Mouse (Mus musculus): ENCODE measurements around the gene Abhd10.

Gene Abhd10

DNA sequence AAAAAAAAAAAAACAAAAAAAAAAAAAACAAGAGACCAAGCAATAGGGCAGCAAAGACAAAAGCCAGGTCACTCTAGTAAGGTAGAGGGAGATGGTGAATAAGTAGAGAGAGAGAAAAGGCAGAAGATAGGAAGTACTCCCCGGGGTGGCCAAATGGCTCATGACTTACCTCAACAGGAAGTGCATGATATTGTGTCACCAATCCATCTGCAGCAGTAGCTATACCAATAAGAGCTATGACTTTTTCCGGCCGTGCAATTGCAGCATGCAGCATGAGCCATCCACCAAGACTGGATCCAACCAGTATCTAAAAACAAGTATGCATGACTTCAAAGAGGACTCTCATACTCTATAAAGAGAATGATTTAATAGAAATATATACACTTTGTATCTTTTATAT, 6.0 kb downstream of the Abhd10 start:
- in situ Hi-C loops (cut with MboI, MseI), result no loop called here

DNA sequence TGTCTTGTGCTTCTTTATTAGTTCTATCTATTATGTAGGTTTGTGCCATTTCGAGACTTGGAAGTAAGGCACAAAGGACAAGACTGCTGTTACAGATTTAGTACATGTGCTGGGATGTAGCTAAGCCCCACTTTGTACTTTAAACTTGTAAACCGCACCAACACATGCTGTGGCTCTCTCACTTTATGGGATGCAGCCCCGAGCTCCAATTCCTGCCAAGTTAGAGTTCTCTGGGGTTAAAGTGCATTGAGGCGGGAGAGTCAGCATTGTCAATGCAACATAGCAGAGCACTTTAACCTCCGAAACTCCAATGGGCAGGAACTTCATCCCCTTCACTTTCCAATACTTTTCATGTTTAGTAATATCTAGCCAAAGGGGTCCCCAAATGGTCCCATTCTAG, 13.6 kb downstream of the Abhd10 start:
- in situ Hi-C loops (cut with MboI, MseI), result no loop called here

DNA sequence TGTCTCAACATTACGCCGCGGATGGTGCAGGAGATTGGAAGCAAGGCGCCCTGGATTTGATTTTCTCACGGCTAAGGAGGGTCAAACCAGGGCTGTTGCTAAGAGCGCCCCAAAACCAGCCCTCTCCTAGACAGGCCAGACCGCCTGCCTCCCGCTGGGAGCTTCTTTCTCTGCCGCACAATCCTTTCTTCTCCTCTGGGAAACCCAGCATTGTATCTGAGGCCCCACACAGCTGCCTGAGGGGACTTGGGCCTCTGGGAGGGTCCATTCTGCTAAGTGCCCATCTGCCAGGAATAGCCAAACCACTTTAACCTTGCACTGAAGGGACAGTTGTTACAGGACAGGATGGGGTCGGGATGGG, 18.0 kb downstream of the Abhd10 start:
- in situ Hi-C loops (cut with MboI, MseI), result no loop called here

DNA sequence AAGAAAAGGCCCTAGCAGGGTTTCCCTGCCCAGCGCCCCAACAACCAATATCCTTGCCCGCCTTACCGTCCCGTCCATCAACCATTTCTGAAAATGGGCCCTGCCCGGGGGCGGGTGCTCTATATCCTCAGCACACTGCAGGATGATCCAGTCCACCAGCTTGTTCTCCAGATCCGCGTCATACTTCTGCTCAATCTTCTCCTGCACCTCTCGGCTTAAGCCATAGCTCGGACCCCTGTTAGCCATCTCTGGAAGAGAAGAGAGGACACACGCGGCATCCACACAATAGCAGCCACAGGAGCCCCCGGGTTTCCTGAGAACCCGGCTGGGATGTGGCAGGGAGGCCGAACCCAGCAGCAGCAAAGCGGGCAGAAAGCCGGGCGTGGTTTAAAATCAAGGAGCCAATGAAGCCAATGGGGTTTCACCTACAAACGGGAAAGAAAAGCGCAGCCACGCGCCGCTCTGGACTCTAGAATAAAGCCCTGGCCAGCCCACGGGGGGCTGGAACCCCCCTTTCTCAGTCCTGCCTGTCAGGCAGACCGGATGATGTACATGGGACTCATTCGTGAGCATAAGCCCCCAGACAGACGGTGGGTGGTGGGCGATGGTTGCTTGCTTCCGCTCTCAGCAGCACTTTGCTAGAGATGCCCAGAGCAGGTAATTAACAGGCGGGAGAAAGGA, 18.6 kb downstream of the Abhd10 start, which contains the start of gene Tagln3:
TSS of gene Tagln3 (minus strand) at position 548 of the 681 bp plus-strand sequence.
- in situ Hi-C loops (cut with MboI, MseI), result no loop called here

DNA sequence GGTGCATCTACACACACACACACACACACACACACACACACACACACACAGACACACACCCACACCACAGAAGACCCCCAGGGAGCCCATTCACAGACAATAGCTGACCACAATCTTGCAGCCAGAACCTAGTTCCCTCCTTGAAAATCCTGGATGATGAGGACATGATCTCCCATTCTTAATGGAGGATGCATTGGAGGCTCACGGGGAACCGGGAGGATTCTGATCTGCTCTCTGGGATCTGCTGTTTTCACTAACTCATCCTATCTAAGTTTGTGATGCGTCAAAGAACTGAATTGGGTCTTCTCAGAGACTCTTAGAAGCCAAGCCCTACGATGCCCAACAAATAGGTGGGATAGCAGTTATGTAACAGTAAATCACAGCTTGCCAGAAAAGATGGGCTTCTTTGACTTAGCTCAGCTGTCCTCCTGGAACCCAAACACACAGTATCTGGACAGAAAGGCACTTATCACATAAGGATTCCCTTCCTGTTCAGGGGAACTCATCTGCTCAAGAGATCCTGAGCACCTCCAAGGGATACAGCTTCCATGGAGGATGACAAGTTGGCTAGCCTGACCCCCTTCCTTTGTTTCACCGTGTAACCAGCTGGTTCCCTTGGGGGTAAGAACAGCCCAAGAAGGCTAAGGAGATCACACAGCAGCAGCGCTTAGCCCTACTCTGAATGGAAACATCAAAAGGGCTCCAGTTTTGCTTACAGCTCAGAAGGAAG, 19.4 kb downstream of the Abhd10 start:
- in situ Hi-C loops (cut with MboI, MseI), result no loop called here

DNA sequence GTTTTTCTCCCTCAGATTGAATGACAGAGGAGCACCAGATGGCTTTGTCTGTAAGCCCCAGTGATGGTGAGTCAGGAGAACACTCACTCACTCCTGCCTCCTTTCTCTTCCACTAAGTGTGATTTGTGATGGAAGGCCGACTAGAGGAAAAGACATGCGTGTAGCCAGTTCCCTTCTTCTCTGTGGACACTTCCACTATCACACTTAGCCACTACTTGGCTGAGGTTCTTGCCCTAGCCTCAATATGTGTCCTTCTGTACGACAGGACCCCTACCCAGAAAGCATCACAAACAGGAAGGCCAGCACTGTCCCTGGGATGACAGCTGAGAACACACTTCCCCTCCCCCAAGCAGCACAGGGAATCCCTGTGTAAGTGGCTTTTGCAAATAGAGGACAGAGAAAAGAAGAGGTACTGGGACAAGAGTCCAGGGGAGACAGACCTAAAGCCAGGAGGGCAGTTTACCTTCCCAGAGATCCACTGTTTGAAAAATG, 20.2 kb downstream of the Abhd10 start:
- in situ Hi-C loops (cut with MboI, MseI), result no loop called here

DNA sequence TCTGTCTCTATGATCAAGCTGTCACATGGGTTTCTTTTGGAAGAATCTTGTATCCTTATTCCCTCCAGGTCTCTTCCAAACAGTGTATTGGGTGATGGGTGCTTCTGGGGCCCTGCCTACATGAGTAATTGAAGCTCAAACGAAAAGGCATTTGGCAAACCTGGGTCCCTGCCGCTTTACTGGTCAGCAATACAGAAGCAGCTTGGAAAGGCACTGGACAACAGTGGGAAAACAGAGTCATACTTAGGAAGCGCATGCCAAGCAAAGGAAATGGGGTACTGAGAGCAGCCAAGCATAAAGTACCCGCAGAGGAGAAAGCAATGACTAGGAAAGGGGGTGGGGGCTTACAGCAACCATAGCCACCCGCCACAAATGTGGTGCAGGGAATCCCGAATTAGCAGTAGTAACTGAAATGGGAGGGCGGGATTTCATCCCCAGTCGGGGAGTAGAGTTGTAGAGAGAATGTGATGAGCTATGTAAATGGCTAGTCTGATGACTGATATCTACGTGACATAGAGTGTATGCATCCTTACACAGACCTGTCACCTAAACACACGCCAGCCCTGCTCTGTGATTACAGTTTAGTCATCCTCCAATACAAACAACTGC, 22.6 kb downstream of the Abhd10 start:
- in situ Hi-C loops (cut with MboI, MseI), result no loop called here

DNA sequence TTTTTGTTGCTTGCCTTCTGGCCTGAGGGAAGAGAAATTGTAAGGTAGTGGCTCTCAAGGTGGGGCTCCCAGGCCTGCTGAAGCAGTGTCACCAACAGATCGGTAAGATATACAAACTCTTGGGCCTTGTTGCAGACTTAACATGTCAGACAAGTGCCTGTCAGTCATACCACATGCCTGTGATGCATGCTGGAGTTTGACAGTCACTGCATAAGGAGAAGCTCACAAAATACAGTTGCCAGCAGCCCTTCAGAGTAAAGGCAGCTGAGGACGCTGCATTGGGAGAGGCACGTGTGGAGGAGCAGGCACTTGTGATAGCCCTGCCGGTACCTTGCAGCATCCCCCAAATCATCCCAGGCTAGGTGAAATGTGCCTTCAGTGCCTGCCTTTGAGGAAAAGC, 24.5 kb downstream of the Abhd10 start:
- in situ Hi-C loops (cut with MboI, MseI), result no loop called here

DNA sequence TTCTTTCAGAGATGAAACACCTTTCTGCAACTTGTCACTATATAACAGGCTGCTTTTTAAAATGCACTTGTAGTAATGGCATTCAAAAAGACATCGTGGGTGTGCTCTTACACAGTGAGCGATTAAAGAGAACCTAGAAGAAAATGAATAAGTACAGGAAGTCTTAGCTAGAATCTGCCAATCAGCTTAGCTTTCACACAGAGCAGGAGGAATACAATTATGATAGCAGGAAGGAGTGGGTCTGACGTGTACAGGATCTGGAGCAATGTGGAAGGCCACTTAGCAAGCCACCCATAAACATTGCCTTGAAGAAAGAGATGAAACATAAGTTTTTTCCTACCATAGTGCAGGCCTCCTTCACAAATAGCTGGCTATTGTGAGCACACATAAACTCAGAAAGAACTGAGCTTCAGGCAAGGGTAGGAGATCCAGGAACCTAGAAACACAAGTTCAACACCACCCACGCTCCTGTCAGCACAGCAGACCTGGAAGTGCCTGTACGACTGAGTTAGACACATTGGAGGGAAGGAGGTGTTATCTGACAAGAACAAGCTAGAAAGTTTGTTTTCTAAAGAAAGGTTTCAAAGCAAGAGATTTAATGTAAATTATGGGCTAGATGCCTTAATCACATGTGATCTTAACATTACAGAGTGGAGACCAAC, 28.1 kb downstream of the Abhd10 start:
- in situ Hi-C loops (cut with MboI, MseI), result no loop called here

DNA sequence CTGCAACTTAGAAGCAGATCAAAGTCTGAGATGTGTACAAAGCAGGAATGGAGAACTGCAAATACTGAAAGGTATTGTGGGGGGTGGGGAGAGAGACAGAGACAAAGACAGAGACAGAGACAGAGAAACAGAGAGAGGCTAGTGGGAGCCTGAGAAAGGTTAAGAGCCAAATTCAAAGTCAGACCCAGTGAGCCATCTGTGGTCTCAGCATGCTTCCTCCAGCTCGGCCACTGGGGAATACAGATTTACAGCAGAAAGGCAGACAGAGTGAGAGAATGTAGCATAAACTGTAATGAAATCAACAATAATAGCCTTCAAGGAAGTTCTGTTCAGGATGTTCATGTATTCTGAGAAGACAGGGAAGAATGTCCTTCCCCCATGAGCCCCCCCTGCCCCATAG, 28.9 kb downstream of the Abhd10 start:
- in situ Hi-C loops (cut with MboI, MseI), result no loop called here

DNA sequence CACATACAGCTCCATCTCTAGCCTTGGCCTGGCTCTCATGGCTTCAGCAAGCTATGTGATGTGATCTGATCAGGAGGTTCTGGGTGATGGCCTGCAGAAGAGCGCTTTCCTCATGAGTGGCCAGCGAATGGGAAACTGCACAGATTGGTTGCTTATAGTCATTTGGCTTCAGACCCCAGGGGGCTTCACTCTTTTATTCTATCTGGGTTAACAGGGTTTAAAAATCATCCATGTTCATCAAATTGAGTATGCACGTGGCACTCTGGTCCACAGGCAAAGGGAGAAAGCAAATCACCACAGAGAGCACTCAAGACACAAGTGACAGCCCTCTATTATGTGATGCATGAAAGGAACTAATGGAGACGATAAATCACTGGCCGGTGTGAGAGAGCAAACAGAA, 29.5 kb downstream of the Abhd10 start:
- in situ Hi-C loops (cut with MboI, MseI), result no loop called here

DNA sequence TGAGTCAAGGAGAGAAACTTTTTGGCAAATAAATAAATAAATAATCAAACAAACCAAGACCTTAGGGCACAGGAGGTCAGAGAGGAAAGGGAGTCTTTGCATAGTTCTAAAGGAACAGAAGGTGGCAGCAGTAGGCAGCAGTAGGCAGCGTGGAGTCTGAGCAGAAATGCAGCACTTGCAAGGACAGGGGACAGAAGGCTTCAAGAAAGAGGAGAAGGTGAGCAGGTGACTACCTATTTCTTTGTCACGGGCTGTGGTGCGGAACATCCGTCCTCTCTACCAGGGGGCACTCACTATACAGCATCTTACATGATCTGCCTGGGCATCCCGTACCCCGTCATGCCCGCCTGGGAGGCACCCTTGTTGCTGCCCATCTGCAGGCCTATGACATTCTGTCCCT, 31.5 kb downstream of the Abhd10 start:
- in situ Hi-C loops (cut with MboI, MseI), result no loop called here

DNA sequence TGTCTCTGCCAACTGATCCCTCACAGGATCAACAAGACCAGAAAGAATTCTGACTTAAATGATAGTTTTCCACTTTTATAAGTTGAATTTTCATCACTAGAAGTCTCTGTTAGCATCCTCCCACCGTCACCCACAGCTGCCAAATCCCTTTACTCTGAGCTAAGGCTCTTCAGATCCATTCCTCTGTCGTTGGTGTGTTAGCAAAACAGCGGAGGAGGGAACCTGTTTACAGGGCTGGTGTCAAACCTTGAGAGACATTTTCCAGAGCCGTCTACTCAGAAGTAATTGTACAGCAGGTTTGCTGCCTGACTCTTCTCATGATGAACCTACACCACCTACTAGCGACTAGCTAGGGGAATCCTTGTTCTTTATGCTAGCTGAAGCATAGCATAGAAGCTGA, 43.5 kb downstream of the Abhd10 start:
- in situ Hi-C loops (cut with MboI, MseI), result no loop called here

DNA sequence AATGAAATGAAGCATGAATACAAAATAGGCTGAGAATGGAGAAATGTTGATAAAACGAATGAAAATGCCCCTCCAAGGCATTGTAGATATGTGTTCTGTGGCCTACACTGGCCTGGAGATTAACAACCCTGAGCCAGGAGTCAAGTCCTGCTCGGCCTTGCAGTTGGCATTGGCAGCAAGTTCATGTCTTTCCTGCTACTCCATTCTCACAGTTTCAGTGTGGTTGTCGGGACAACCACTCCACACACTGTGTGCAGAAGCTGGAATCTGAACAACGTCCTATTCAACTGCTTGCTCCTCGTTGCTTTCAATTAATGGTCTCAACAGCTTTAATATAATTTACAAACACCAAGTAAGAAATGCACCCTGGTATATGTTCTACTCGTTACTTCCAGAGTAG, 44.8 kb downstream of the Abhd10 start:
- in situ Hi-C loops (cut with MboI, MseI), result no loop called here

DNA sequence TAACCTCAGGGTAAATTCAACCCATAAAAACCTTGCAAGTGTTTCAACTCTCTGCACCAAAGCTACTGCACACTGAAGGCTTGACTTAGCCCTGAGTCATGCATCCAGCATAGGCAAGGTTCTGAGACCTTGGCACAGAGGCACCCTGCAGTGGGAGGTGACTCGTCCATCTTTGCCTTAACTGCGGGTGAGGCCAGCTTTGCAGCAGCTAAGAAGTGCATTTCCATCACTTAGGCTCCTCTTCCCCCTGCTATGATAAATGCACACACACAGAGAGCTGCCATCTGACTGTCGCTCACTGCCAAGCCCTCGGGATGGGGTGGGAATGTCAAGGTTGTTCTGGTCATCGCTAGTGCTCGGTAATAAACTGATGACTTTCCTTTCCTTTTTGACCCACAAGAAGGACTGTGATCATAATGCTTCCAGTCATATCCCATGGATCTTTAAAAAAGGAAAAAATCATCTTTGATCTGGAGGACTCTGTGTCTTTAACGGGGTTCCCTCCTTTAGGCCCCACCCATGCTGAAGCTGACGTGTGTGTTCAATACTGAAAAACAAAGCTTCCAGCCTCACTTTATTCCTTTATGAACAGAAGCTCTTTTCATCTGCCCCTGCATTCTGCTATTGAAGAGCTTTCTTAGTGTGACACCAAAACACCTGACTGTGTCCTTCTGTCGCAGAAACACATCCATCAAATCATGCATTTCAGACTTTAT, 47.2 kb downstream of the Abhd10 start:
- in situ Hi-C loops (cut with MboI, MseI), result no loop called here

DNA sequence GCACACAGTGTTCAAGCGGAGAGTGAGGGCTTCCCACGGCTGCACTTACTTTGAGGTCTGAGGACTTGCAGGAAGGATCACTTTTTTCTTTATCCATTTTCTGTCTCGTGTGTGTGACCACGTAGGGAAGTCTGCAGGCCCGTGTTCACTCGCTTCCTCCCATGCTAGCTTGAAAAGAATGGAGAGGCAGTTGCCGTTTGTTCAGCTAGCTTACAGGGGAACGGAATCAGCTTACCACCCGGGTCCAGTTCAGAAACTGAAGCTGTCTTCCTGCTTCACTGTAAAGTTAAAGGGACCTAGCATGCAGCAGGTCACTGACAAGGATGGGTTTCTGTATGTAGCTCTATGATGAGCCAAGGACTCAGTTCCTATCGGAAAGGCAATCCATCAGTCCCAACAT, 49.2 kb downstream of the Abhd10 start, which contains the start of gene Tmprss7:
TSS of gene Tmprss7 (minus strand) at position 101 of the 400 bp plus-strand sequence.
- in situ Hi-C loops (cut with MboI, MseI), result no loop called here

DNA sequence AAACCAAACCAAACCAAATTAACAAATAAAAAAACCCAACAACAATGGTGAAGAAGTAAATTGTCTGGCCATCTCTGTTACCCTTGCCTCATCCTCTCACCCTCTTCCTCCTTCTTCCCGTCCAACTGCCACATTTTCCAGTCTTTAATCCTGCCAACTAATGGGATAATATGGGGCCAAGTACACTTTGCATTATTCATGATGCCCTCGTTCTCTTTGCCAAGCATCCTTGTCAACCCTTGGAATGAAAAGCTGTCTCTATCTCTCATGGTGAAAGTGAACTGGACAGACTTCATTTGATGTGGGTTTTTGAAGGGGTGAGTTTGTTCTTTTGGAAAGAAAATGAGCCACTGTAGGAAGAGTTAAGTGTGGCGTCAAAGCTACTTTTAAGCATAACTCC, 49.9 kb downstream of the Abhd10 start:
- in situ Hi-C loops (cut with MboI, MseI), result no loop called here

DNA sequence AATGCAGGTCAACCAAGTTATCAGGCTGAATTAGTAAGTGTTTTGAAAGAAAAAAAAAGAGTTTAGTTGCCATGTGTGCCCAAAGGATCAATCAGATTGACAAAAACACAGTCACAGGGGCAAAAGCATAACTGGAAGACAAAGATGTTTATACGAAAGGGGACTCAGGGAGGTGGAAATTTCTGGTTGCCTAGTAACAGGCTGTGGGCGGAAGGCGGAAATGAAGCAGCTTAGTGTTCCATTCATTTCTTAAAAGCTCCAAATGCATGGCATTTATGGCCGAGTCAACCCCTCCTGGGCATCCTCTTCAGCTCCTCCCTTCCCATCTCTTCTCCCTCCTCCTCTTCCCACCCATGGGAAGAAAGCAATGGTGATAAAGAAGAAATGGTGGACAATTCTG, 52.6 kb downstream of the Abhd10 start:
- in situ Hi-C loops (cut with MboI, MseI), result no loop called here

DNA sequence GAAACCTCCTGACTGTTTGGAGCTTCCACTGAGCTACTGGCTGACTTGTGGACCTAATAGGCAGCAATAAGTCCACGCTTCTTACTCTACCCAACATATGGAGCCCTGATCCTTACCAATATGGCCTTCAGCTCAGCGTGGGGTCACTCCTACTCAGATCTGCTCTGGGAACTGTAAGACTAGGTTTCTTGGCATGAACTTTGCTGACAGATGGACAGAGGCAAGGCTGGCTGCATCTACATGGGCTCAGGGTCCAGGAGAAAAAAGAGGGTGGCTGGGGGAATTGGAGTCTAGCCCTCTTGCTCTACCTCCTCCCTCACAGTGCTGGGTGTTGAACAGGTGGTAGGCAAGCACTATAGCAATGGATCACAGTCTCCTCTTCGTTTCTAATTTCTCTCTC, 55.9 kb downstream of the Abhd10 start:
- in situ Hi-C loops (cut with MboI, MseI), result no loop called here

DNA sequence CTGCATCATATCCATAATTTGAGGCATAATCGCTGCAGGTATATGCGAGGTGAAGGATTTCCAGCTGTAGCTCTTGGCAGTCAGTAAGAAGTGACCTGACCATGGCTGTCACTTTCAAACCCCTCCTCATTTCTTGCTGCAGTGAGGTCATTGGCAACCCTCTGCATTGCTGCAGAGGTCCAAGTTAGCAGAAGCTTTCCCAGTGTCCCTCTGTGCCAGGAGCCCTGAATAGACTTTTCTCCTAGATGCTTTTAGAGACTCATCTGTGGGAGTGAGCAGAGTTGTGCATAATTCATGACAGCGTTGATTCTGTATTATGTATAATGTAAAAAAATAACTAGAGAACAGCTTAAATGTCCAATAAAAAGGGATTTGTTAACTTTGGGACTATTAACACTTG, 57.5 kb downstream of the Abhd10 start:
- in situ Hi-C loops (cut with MboI, MseI), result no loop called here

DNA sequence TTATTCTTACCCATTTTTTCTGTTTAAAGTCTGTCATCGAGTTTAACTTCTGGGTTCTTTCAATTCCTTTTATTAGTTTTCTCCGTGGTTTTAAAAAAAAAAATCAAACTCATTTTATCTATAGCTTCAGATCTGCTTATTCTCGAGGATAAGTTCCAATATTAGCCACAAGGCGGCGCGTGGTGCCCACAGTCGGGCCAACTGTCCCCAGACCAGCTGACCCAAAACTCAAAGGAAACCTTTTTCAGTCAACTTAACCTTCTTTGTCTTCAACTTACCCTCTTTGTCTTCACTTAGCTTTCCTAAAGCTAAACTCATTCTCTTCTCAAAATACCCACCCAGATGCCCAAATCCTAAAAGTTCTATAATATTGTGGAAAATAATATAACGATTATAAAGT, 57.9 kb downstream of the Abhd10 start:
- in situ Hi-C loops (cut with MboI, MseI), result no loop called here

Measured in T-helper 1 cell (primary cell).